ENCODE assay signal across 10 mouse cellular contexts in the genomic region with DNA sequence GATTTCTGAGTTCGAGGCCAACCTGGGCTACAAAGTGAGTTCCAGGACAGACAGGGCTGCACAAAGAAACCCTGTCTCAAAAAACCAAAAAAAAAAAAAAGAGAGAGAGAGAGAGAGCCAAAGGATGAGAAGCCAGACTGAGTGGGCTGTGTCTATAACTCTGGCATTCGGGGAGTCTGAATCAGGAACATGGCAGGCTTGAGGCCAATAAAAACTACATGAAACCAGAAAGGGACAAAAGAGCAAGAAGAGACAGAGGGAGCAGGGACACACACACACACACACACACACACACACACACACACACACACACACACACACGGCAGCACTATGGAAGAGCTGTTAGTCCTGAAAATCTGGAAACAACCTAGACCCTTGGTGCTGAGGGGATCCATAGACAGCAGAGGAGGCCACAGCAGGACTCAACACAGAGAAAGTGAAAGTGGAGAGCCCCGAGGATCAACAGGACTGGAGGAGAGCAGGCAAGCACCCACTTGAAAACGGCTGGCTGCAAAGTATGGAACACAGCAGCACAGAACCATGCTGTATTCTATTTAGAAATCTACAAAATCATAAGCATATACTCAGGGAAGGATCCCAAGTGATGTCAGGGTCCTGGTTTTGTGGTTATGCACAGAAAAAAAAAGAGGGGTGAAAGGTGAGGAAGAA. TPM values are rescaled to one million over a fixed set of nuclear protein-coding genes. Genes with fewer than 3 reads are reported as not detected.
DNase-seq lines count a peak whose midpoint lies in the region; TF ChIP-seq lines count a peak whose summit lies in the region.
"Had no signal": no experiment of that assay in that cellular context is flagged by ENCODE, and none has a peak within 500 bp of the region (broad histone marks: within the 10 kb centered on the region; RNA-seq: fewer than 3 reads in every experiment).

No protein-coding gene starts in this region.

- peak; percentile 18 for DNase-seq in adrenal gland, adult 8-10 months
- no peak for DNase-seq in adrenal gland, postnatal 25 days
- peak; percentile 39 for DNase-seq in adrenal gland, postnatal 10 days
- DNase-seq in heart, postnatal 4 days = peak; percentile 14
- DNase-seq in lung, postnatal 14 days = peak; percentile 39
- no peak for DNase-seq in cerebellum, adult 8-10 months
- no peak for DNase-seq in left cerebral cortex, adult 2 months (ENCODE audit: extremely low spot score in 1 of 2, low spot score in 2 of 2)
- no peak for DNase-seq in natural killer cell, adult 2 months (ENCODE audit: low spot score in 2 of 2)

- intact Hi-C loops in left cerebral cortex, adult 2 months (cut with DNase I) = no loop called here

- no peak overlapping the region for H3K27ac ChIP-seq in left cerebral cortex, adult 2 months
- H3K27ac ChIP-seq: embryonic facial prominence, embryonic 13.5 days; lung, embryonic 15.5 days had no signal

- no peak overlapping the region for H3K4me3 ChIP-seq in left cerebral cortex, adult 2 months
- H3K4me3 ChIP-seq: embryonic facial prominence, embryonic 13.5 days; lung, embryonic 15.5 days had no signal

- TF ChIP-seq CTCF in left cerebral cortex, adult 2 months (IDR thresholded peaks at IDR 0.05) = no peak

RNA-seq across cellular contexts. Expression of a gene that starts 9.8 kb away (rescaled TPM):
- total RNA-seq in adrenal gland, adult 8-10 months (2022) = under 1 TPM in 1 of 4 experiments, not detected in 3; 0.59 TPM
- total RNA-seq in adrenal gland, postnatal 25 days (2021) = not detected in 2 replicates
- total RNA-seq in adrenal gland, postnatal 10 days (2021) = 1 to 10 TPM in 1 of 2 experiments, under 1 TPM in 1; 0.60 to 1.0 TPM
- not detected for total RNA-seq in heart, postnatal 4 days (2021)
- under 1 TPM in 1 of 2 experiments, not detected in 1; 0.14 TPM for total RNA-seq in left cerebral cortex, adult 2 months (2021)

RNA-seq across cellular contexts. Expression of a gene that starts 36.2 kb away (rescaled TPM):
- 10 to 100 TPM; 27.2 to 62.7 (median 45.0) TPM for total RNA-seq in adrenal gland, adult 8-10 months (2022)
- total RNA-seq in adrenal gland, postnatal 25 days (2021) = 23.0 and 25.2 TPM in 2 replicates
- 10 to 100 TPM; 10.4 to 13.3 TPM for total RNA-seq in adrenal gland, postnatal 10 days (2021)
- 1 to 10 TPM; 4.1 to 4.5 TPM for total RNA-seq in heart, postnatal 4 days (2021)
- 100 to 1,000 TPM; 658 to 661 TPM for total RNA-seq in left cerebral cortex, adult 2 months (2021)

RNA-seq across cellular contexts. Expression of a gene that starts 39.5 kb away (rescaled TPM):
- total RNA-seq in adrenal gland, adult 8-10 months (2022) = 1 to 10 TPM; 1.1 to 2.2 (median 1.7) TPM
- total RNA-seq in adrenal gland, postnatal 25 days (2021) = 0.67 TPM in 1 of 2 replicates, not detected in the other
- 1 to 10 TPM; 2.0 to 3.9 TPM for total RNA-seq in adrenal gland, postnatal 10 days (2021)
- under 1 TPM; 0.29 to 0.56 TPM for total RNA-seq in heart, postnatal 4 days (2021)
- 10 to 100 TPM; 27.3 to 30.0 TPM for total RNA-seq in left cerebral cortex, adult 2 months (2021)

Comparison
In these comparisons a context has a peak if more than half of its experiments do, and no peak if none do; other contexts are left out.
1. DNase-seq: peak in adrenal gland, adult 8-10 months (single experiment), adrenal gland, postnatal 10 days (single experiment), heart, postnatal 4 days (single experiment) and lung, postnatal 14 days (single experiment); none in adrenal gland, postnatal 25 days (single experiment), cerebellum, adult 8-10 months (single experiment), left cerebral cortex, adult 2 months (0 of 2) and natural killer cell, adult 2 months (0 of 2).
2. RNA of a gene that starts 36.2 kb away (total RNA-seq): 658 to 661 TPM in left cerebral cortex, adult 2 months; 27.2 to 62.7 TPM in adrenal gland, adult 8-10 months, 23.0 to 25.2 TPM in adrenal gland, postnatal 25 days, 10.4 to 13.3 TPM in adrenal gland, postnatal 10 days and 4.1 to 4.5 TPM in heart, postnatal 4 days; every median in the first group is over 10 times any median in the second.
3. RNA of a gene that starts 39.5 kb away (total RNA-seq): 27.3 to 30.0 TPM in left cerebral cortex, adult 2 months; 2.0 to 3.9 TPM in adrenal gland, postnatal 10 days, 1.1 to 2.2 TPM in adrenal gland, adult 8-10 months, 0.67 TPM in adrenal gland, postnatal 25 days and 0.29 to 0.56 TPM in heart, postnatal 4 days; every median in the first group is over 4 times any median in the second.